Mouse (Mus musculus): ENCODE measurements around the gene Fdxr. TPM values are rescaled to one million over a fixed set of nuclear protein-coding genes. Genes with fewer than 3 reads are reported as not detected.

Gene Fdxr
- total RNA-seq (2014; rRNA removed) = 13.7 and 15.8 TPM in 2 replicates
- 28.3 and 28.4 TPM in 2 replicates for polyA plus RNA-seq (2012; rRNA removed)

- no peaks in the 10 kb centered on the region for H3K36me3 ChIP-seq (ENCODE audit: control insufficient read depth, insufficient read depth, low read length)
- DNase-seq (ENCODE audit: extremely low read depth, low read depth, low spot score) = peak; percentile 100
- no peaks in the 10 kb centered on the region; the same call in 1 of the 2 replicates for H3K4me1 ChIP-seq (ENCODE audit: control insufficient read depth, insufficient read depth, low read length)
- TF ChIP-seq CTCF (IDR thresholded peaks at IDR 0.05; ENCODE audit: low read depth, low read length) (0 out of 2 replicates have a peak, but pooled peaks have one; percentile 10), POLR2A (IDR thresholded peaks at IDR 0.05; ENCODE audit: extremely low read depth, insufficient read depth, low read length) (peak; percentile 93)
- H3K27me3 ChIP-seq (ENCODE audit: control insufficient read depth, insufficient read depth, low read length) = no peaks in the 10 kb centered on the region
- WGBS = under 1% methylated on average over 42 of the region's 42 CpGs
- peak within 1 kb of the TSS; percentile 88 for H3K27ac ChIP-seq (replicated peaks; ENCODE audit: insufficient read depth, low read depth, low read length)
- H3K79me2 ChIP-seq (ENCODE audit: control insufficient read depth, insufficient read depth, low read length) = no peaks in the 10 kb centered on the region
- H3K4me3 ChIP-seq (ENCODE audit: insufficient read depth, low read depth, low read length) = peak within 1 kb of the TSS; percentile 68
- peak within 1 kb of the TSS; percentile 91 for H3K9ac ChIP-seq (ENCODE audit: low read depth, low read length)
Measured at GRCm38 (mm10) chr11:115276780-115277603, at the start of gene Fdxr. Gene Fdxr (minus strand): TSS chr11:115277050.

DNA sequence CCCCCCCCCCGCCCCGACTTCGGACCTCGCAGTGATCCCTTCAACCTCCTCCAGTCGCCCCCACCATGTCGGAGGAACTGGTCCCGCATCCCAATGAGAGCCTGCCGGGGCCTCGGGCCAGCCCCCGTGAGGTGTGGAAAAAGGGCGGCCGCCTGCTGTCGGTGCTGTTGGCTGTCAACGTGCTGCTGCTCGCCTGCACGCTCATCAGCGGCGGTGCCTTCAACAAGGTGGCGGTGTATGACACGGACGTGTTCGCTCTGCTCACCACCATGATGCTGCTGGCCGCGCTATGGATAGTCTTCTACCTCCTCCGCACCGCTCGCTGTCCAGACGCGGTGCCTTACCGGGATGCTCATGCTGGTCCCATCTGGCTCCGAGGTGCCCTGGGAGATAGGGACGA is 46.5 kb upstream of the Fdxr start:
- no peak for DNase-seq (ENCODE audit: extremely low read depth, low read depth, low spot score)
- H3K4me3 ChIP-seq (ENCODE audit: insufficient read depth, low read depth, low read length) = no peak overlapping the region
- 14% methylated on average over 32 of the region's 32 CpGs for WGBS
- no peak overlapping the region for H3K27ac ChIP-seq (replicated peaks; ENCODE audit: insufficient read depth, low read depth, low read length)
- TF ChIP-seq POLR2A (IDR thresholded peaks at IDR 0.05; ENCODE audit: extremely low read depth, insufficient read depth, low read length) (no peak), CTCF (IDR thresholded peaks at IDR 0.05; ENCODE audit: low read depth, low read length) (no peak)
- no peaks in the 10 kb centered on the region for H3K36me3 ChIP-seq (ENCODE audit: control insufficient read depth, insufficient read depth, low read length)
- H3K4me1 ChIP-seq (ENCODE audit: control insufficient read depth, insufficient read depth, low read length) = no peaks in the 10 kb centered on the region
- no peak overlapping the region for H3K9ac ChIP-seq (ENCODE audit: low read depth, low read length)
- no peaks in the 10 kb centered on the region for H3K79me2 ChIP-seq (ENCODE audit: control insufficient read depth, insufficient read depth, low read length)
- H3K27me3 ChIP-seq (ENCODE audit: control insufficient read depth, insufficient read depth, low read length) = peaks cover 22% of the 10 kb centered on the region

DNA sequence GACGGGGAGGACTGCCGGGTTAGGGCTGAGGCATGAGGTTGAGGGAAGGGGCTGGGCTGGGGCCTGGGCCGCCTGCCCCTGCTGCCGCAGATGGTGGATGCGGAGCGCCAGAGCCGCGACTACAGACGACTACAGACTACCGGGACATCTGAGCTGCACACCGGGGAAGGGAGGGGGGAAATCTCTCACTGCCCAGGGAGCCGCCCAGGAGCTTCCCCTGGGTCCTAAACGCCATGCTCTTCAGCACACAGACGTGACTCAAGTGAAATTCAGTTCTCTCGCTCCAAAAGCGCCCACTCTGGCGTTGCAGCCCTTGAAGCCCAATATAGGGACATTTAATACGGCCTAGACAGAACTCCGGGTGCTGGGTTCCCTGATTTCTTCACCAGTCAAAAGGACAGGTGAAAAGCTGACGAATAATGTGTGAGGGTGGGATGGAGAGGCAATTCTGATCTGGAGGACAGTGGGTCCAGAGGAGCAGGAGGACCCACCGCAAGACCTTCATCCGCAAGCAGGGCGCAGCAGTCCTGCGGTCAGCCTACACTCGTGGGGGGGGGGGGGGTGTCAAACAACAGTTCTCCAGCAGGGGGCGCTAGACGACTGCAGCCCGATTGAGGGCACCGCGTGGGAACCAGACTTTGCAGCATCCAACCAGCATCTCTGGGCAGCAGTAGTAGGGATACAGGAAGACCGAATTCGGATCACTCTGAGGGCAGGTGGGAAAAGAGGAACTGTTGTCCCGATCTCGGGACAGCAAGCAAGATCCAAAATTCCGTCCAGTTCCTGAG is 45.2 kb upstream of the Fdxr start, which contains the start of gene Ush1g:
Gene Ush1g, minus strand, starts transcription at position 136 of the 788 bp plus-strand sequence.
- H3K4me3 ChIP-seq (ENCODE audit: insufficient read depth, low read depth, low read length) = peak within 1 kb of the TSS; percentile 50
- WGBS = 9% methylated on average over 34 of the region's 35 CpGs
- TF ChIP-seq CTCF (IDR thresholded peaks at IDR 0.05; ENCODE audit: low read depth, low read length) (peak; percentile 82), POLR2A (IDR thresholded peaks at IDR 0.05; ENCODE audit: extremely low read depth, insufficient read depth, low read length) (no peak)
- peak within 1 kb of the TSS; percentile 22; the same call in 1 of the 2 replicates for H3K9ac ChIP-seq (ENCODE audit: low read depth, low read length)
- H3K79me2 ChIP-seq (ENCODE audit: control insufficient read depth, insufficient read depth, low read length) = no peaks in the 10 kb centered on the region
- peaks cover 22% of the 10 kb centered on the region for H3K27me3 ChIP-seq (ENCODE audit: control insufficient read depth, insufficient read depth, low read length)
- no peaks in the 10 kb centered on the region for H3K36me3 ChIP-seq (ENCODE audit: control insufficient read depth, insufficient read depth, low read length)
- DNase-seq (ENCODE audit: extremely low read depth, low read depth, low spot score) = peak; percentile 17
- H3K4me1 ChIP-seq (ENCODE audit: control insufficient read depth, insufficient read depth, low read length) = no peaks in the 10 kb centered on the region
- no peak within 1 kb of the TSS for H3K27ac ChIP-seq (replicated peaks; ENCODE audit: insufficient read depth, low read depth, low read length)

DNA sequence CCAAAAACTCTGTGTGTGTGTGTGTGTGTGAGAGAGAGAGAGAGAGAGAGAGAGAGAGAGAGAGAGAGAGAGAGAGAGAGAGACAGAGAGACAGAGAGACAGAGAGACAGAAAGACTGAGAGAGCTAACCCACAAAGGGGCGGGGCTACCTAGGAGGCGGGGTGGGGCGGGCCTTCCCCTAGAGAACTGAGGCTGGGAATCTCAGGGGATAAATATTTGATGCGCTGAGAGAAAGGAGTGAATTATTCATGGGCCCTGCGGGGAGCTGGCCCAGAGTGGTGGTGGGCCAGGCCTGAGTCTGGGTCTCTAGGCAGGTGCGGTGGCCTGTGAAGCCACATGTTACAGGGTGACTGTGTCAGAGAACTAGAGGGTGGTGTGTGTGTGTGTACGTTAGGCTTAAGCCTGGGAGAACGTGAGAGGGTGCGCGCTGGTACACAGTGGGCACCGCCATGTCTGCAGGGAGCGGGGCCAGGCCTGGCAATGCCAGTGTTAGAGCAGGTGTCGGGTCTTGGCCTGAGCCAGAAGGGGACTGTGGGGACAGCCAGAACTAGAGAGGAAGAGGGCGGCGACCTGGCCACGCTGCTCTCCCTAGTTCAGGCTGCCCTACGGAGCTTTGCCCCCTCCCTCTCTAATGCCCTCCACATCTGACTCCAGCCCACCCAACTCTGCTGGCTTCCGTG is 43.0 kb upstream of the Fdxr start:
- WGBS = 25% methylated on average over 18 of the region's 18 CpGs
- Histone ChIP-seq H3K27me3 (ENCODE audit: control insufficient read depth, insufficient read depth, low read length) (peaks cover 22% of the 10 kb centered on the region), H3K79me2 (ENCODE audit: control insufficient read depth, insufficient read depth, low read length) (no peaks in the 10 kb centered on the region), H3K27ac (replicated peaks; ENCODE audit: insufficient read depth, low read depth, low read length) (no peak overlapping the region), H3K9ac (ENCODE audit: low read depth, low read length) (no peak overlapping the region), H3K4me1 (ENCODE audit: control insufficient read depth, insufficient read depth, low read length) (no peaks in the 10 kb centered on the region), H3K36me3 (ENCODE audit: control insufficient read depth, insufficient read depth, low read length) (no peaks in the 10 kb centered on the region), H3K4me3 (ENCODE audit: insufficient read depth, low read depth, low read length) (no peak overlapping the region)
- no peak for DNase-seq (ENCODE audit: extremely low read depth, low read depth, low spot score)
- TF ChIP-seq CTCF (IDR thresholded peaks at IDR 0.05; ENCODE audit: low read depth, low read length) = no peak
- TF ChIP-seq POLR2A (IDR thresholded peaks at IDR 0.05; ENCODE audit: extremely low read depth, insufficient read depth, low read length) = no peak

DNA sequence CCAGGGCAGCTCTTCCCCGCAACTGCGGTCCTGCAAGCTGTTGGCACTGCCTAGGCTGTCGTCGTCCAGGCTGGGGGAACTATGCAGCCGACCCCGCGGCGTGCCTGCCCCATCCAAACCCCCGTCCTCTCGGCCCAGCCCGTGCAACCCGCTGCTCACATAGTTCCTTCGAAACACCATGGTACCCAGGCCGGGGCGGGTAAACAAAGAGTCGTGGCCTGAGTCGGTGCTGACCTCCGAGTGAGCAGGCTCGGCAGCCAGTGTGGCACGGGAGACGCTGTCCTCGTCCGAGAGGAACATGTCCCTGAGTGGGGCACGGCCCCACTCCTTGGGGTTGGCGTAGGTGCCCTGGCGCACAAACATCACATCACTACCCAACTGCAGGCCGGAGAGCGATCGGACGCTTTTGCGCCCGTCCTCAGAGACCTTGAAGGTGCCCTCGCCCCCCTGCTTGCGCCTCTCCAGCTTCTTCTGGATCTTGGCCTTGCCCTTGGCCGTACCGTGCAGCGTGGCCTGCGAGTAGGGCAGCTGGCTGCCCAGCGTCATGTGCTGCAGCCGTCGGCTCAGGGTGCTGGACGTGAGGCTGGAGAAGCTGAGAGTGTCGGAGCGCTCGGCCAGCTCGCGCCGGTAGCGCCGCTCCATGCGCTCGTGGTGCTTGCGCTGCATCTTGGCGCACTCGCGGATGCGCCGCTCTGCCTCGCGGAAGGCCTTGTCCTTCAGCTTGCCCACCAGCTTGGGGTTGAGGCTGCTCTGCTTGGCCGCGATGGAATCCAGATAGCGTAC is 41.6 kb upstream of the Fdxr start:
- 28% methylated on average over 63 of the region's 63 CpGs for WGBS
- TF ChIP-seq POLR2A (IDR thresholded peaks at IDR 0.05; ENCODE audit: extremely low read depth, insufficient read depth, low read length) = no peak
- TF ChIP-seq CTCF (IDR thresholded peaks at IDR 0.05; ENCODE audit: low read depth, low read length) = no peak
- H3K9ac ChIP-seq (ENCODE audit: low read depth, low read length) = no peak overlapping the region
- H3K27ac ChIP-seq (replicated peaks; ENCODE audit: insufficient read depth, low read depth, low read length) = no peak overlapping the region
- DNase-seq (ENCODE audit: extremely low read depth, low read depth, low spot score) = no peak
- H3K4me1 ChIP-seq (ENCODE audit: control insufficient read depth, insufficient read depth, low read length) = no peaks in the 10 kb centered on the region
- no peak overlapping the region for H3K4me3 ChIP-seq (ENCODE audit: insufficient read depth, low read depth, low read length)
- peaks cover 19% of the 10 kb centered on the region for H3K27me3 ChIP-seq (ENCODE audit: control insufficient read depth, insufficient read depth, low read length)
- H3K36me3 ChIP-seq (ENCODE audit: control insufficient read depth, insufficient read depth, low read length) = no peaks in the 10 kb centered on the region
- no peaks in the 10 kb centered on the region for H3K79me2 ChIP-seq (ENCODE audit: control insufficient read depth, insufficient read depth, low read length)

Data from liver, adult 2 months (tissue).